Mouse (Mus musculus) lung, adult 2 months (tissue): ENCODE measurements around the gene Zscan2.

Experiments used
- CTCF ChIP-seq: fragments of 200-500 bp; IDR thresholded peaks from 2 replicates; pipeline ENCODE4 v1.5.1; 2011; ENCODE audit warnings: mild to moderate bottlenecking, low read length, control low read depth; ENCODE audit not compliant: insufficient read depth
- POLR2A ChIP-seq: fragments of 200-500 bp; IDR thresholded peaks from 2 replicates; pipeline ENCODE4 v1.6.1; 2011; ENCODE audit warnings: low read depth, mild to moderate bottlenecking, control low read depth, low read length, borderline replicate concordance; ENCODE audit errors: extremely low read depth

- TF ChIP-seq POLR2A (no peak), CTCF (no peak)
These were observed 34.8 kb upstream of the Zscan2 start, which contains the start of gene Iqgap1 for GRCm38 (mm10) chr7:80825843-80826403.
